Mouse (Mus musculus): ENCODE measurements around the gene Olfr117. TPM values are rescaled to one million over a fixed set of nuclear protein-coding genes. Genes with fewer than 3 reads are reported as not detected.
"Not testable (repeated sequence)": the region's sequence is repeated elsewhere in the genome, so short reads cannot be mapped to it uniquely, and the experiment has no call there.

The Olfr117 gene
- total RNA-seq (2021): not detected

DNA sequence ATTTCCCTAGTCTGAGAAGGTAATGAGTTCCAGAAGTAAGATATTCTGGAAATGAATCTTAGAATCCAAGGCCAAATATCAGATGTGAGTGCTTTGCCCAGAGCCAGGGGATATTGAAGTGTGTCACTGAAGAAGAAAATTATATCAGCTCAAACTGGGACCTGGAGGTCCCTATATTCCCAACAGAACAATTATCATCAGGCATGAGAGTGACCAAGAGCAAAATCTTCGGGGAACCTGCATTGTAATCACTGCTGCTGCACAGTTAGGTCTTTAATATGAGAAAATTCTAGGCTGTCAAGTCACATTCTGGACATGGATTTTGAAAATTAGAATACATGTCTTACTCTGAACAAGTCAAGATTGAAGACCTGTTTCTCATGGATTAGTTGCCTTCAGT lies at the start of gene Olfr117:
Gene Olfr117, minus strand, starts transcription at position 101 of the 400 bp plus-strand sequence.
- DNase-seq (ENCODE audit: extremely low spot score in 1 of 2, low spot score in 1 of 2): no peak

DNA sequence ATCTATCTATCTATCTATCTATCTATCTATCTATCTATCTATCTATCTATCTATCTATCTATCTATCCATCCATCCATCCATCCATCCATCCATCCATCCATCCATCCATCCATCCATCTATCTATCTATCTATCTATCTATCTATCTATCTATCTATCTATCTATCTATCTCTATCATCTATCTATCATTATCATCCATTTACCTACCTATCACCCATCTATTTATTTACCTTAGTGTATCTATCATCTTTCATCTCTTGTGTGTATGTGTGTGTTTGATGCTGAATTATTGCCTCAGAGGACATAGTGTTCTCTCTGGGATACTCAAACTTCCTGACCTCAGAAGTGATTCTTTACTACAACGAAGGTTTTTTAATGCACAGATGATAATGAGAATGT lies 32.7 kb upstream of the Olfr117 start, which contains the start of gene Olfr119:
Gene Olfr119, plus strand, starts transcription at position 301 of the 400 bp plus-strand sequence.
- DNase-seq (ENCODE audit: extremely low spot score in 1 of 2, low spot score in 1 of 2): not testable (repeated sequence)

DNA sequence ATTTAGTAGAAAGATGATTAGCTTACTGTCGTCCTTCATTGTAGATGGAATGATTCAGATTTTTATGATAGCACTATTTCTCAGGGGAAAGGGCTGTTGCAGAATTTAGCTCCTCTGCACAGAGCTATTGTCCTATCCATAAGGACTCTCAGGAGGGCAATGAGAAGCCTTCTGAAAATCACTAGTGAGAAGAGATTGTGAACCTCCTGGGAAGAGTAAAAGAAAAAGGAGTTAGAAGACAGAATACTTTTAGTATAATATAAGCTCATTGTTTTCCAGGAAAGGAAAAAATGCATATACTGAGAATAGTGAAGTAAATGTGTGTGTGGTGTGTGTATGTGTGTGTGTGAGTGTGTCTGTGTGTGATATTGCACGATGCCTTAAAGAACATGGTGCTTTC lies 3.1 kb upstream of the Olfr117 start, which contains the start of gene Olfr118:
Gene Olfr118, plus strand, starts transcription at position 301 of the 400 bp plus-strand sequence.
- no peak for DNase-seq (ENCODE audit: extremely low spot score in 1 of 2, low spot score in 1 of 2)

DNA sequence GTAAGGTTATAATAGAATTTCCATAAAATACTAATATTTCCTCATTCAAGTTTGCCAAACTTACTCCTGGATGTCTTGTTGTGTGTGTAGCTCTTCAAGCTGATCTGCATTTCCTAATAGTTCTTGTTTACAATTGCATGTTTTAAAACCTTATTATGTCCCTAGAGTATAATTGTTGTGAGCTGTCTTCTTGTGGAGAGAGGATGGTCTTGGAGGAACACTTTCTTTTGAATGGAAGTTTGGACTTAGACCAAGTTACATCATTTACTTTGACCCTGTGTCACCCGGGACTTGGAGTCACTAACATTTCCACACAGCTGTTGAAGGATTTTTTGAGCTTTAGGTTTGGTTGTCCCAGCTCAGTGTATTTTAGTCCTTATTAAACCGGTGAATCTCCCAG lies 36.6 kb downstream of the Olfr117 start, which contains the start of the genes Olfr115 and Olfr116:
Gene Olfr115, minus strand, starts transcription at position 101 of the 400 bp plus-strand sequence.
Gene Olfr116, minus strand, starts transcription at position 191 of the 400 bp plus-strand sequence.
- DNase-seq (ENCODE audit: extremely low spot score in 1 of 2, low spot score in 1 of 2): no peak

Other genes with a start within 250 kb of the Olfr117 start
- not detected for gene Olfr108, start 218.3 kb downstream of the Olfr117 start, total RNA-seq (2021)
- gene Olfr109, start 204.9 kb downstream of the Olfr117 start, total RNA-seq (2021): not detected
- gene H2-M2, start 180.2 kb downstream of the Olfr117 start, total RNA-seq (2021): not detected
- gene Olfr110, start 171.3 kb downstream of the Olfr117 start, total RNA-seq (2021): not detected
- gene Olfr111, start 155.8 kb downstream of the Olfr117 start, total RNA-seq (2021): not detected
- gene Olfr112, start 94.3 kb downstream of the Olfr117 start, total RNA-seq (2021): not detected
- gene Olfr113, start 86.1 kb downstream of the Olfr117 start, total RNA-seq (2021): not detected
- gene Olfr114, start 71.0 kb downstream of the Olfr117 start, total RNA-seq (2021): not detected
- gene Olfr115, start 36.7 kb downstream of the Olfr117 start, total RNA-seq (2021): not detected
- gene Olfr116, start 36.6 kb downstream of the Olfr117 start, total RNA-seq (2021): not detected
- not detected for gene Olfr118, start 3.2 kb upstream of the Olfr117 start, total RNA-seq (2021)
- gene Olfr119, start 32.8 kb upstream of the Olfr117 start, total RNA-seq (2021): not detected
- not detected for gene Olfr120, start 58.0 kb upstream of the Olfr117 start, total RNA-seq (2021)
- gene Olfr121, start 85.1 kb upstream of the Olfr117 start, total RNA-seq (2021): not detected
- gene Olfr122, start 104.8 kb upstream of the Olfr117 start, total RNA-seq (2021): not detected
- gene Olfr123, start 129.7 kb upstream of the Olfr117 start, total RNA-seq (2021): not detected
- not detected for gene Olfr124, start 136.1 kb upstream of the Olfr117 start, total RNA-seq (2021)
- not detected for gene Olfr125, start 169.2 kb upstream of the Olfr117 start, total RNA-seq (2021)
- gene Olfr126, start 183.7 kb upstream of the Olfr117 start, total RNA-seq (2021): not detected
- not detected for gene Olfr127, start 236.7 kb upstream of the Olfr117 start, total RNA-seq (2021)